Mouse (Mus musculus) embryonic fibroblast, embryonic 13.5 days (primary cell): Measurements from ENCODE around the gene Drc1.

Source experiments
- CTCF ChIP-seq: IDR thresholded peaks from 2 replicates; pipeline ENCODE4 v1.5.1; 2011; ENCODE audit warnings: mild to moderate bottlenecking, control low read depth, low read length, moderate library complexity, borderline replicate concordance; ENCODE audit not compliant: insufficient read depth
- POLR2A ChIP-seq: IDR thresholded peaks from 2 replicates; pipeline ENCODE4 v1.6.1; 2011; ENCODE audit warnings: low read depth, mild to moderate bottlenecking, control low read depth, low read length, moderate library complexity

GRCm38 (mm10) chr5:30356647-30357046 lies 75.5 kb downstream of the Drc1 start:
- no peak for TF ChIP-seq CTCF
- no peak for TF ChIP-seq POLR2A
